Mouse (Mus musculus) adrenal gland, postnatal 4 days (tissue): ENCODE data around the gene Gm17364. TPM values are rescaled to one million over a fixed set of nuclear protein-coding genes. Genes with fewer than 3 reads are reported as not detected.

Source experiments
- total RNA-seq, 2 experiments: library from RNA; stranded (reverse); gene quantifications; 2 replicates each; pipeline ENCODE4 v1.2.3; 2021

The Gm17364 gene
- total RNA-seq, 2 experiments from 2014 or later = not detected

Other genes with a start within 250 kb of the Gm17364 start
- under 1 TPM in 1 of 2 experiments, not detected in 1; 0.25 TPM for gene Mak, start 194.3 kb downstream of the Gm17364 start, total RNA-seq
- gene Gcm2, start 162.9 kb downstream of the Gm17364 start, total RNA-seq = not detected
- gene Sycp2l, start 159.7 kb downstream of the Gm17364 start, total RNA-seq = not detected
- gene Elovl2, start 53.6 kb downstream of the Gm17364 start, total RNA-seq = 10 to 100 TPM in 1 of 2 experiments, 1 to 10 TPM in 1; 6.1 to 30.4 TPM
- gene Smim13, start 24.1 kb downstream of the Gm17364 start, total RNA-seq = 10 to 100 TPM; 15.5 to 16.4 TPM
- 10 to 100 TPM; 31.6 to 37.2 TPM for gene Nedd9, start 213.4 kb upstream of the Gm17364 start, total RNA-seq